Mouse (Mus musculus): ENCODE measurements at regions not wholly inside any gene's neighbourhood (a gene's known extent, or its start where the extent isn't known, plus 50 kb on each side); places are given as distances from the start of the nearest gene placed in this dataset.
"Not testable (repeated sequence)": the region's sequence is repeated elsewhere in the genome, so short reads cannot be mapped to it uniquely, and the experiment has no call there.

GRCm38 (mm10) chr14:27562564-27562963 is 54.3 kb upstream of the Ccdc66 start:
- not testable (repeated sequence) for H3K4me1 ChIP-seq (ENCODE audit: control insufficient read depth, insufficient read depth, low read length); H3K27ac ChIP-seq (ENCODE audit: insufficient read depth, low read depth, low read length)
- H3K4me3 ChIP-seq (ENCODE audit: insufficient read depth, low read length), result peak overlapping the region; percentile 30

- H3K27ac ChIP-seq (ENCODE audit: insufficient read depth, low read depth, low read length); H3K4me3 ChIP-seq (ENCODE audit: insufficient read depth, low read length); H3K4me1 ChIP-seq (ENCODE audit: control insufficient read depth, insufficient read depth, low read length): not testable (repeated sequence)
These were observed 53.7 kb upstream of the Ccdc66 start for GRCm38 (mm10) chr14:27561974-27562373.

GRCm38 (mm10) chr14:27560434-27560833 is 52.2 kb upstream of the Ccdc66 start:
- TF ChIP-seq CTCF (IDR thresholded peaks at IDR 0.05; ENCODE audit: low read depth, low read length) (0 out of 2 replicates have a peak, but pooled peaks have one; percentile 8), POLR2A (IDR thresholded peaks at IDR 0.05; ENCODE audit: borderline replicate concordance, low read depth, low read length) (no peak)
- Histone ChIP-seq H3K4me1 (ENCODE audit: control insufficient read depth, insufficient read depth, low read length) (no peaks in the 10 kb centered on the region), H3K27ac (ENCODE audit: insufficient read depth, low read depth, low read length) (no peak overlapping the region), H3K4me3 (ENCODE audit: insufficient read depth, low read length) (no peak overlapping the region)

- Histone ChIP-seq H3K4me3 (ENCODE audit: insufficient read depth, low read length) (no peak overlapping the region), H3K4me1 (ENCODE audit: control insufficient read depth, insufficient read depth, low read length) (no peaks in the 10 kb centered on the region), H3K27ac (ENCODE audit: insufficient read depth, low read depth, low read length) (no peak overlapping the region)
- TF ChIP-seq CTCF (IDR thresholded peaks at IDR 0.05; ENCODE audit: low read depth, low read length) (no peak), POLR2A (IDR thresholded peaks at IDR 0.05; ENCODE audit: borderline replicate concordance, low read depth, low read length) (no peak)
These were observed 50.7 kb upstream of the Ccdc66 start for GRCm38 (mm10) chr14:27558794-27559491.
